8 mouse cellular contexts compared by ENCODE assay signal in genomic region chr4:101069154-101069971, GRCm38 (mm10). TPM values are rescaled to one million over a fixed set of nuclear protein-coding genes. Genes with fewer than 3 reads are reported as not detected.
DNase-seq lines count a peak whose midpoint lies in the region; ATAC-seq and TF ChIP-seq lines count a peak whose summit lies in the region.

No protein-coding gene starts in this region.

- peak overlapping the region; percentile 95 for H3K4me2 ChIP-seq in heart, embryonic 16.5 days (ENCODE audit: low read depth, low read length)
- peak overlapping the region; percentile 88 for H3K4me2 ChIP-seq in lung, embryonic 15.5 days

- ATAC-seq in heart, embryonic 16.5 days (replicated peaks; ENCODE audit: extremely low read depth, insufficient read depth, low FRiP score) = peak; percentile 46
- peak; percentile 73 for ATAC-seq in lung, embryonic 15.5 days (ENCODE audit: borderline replicate concordance, extremely low read depth, low FRiP score, low TSS enrichment)

- TF ChIP-seq CTCF in embryonic fibroblast, embryonic 13.5 days (IDR thresholded peaks at IDR 0.05; ENCODE audit: borderline replicate concordance, insufficient read depth, low read length) = no peak

- peak overlapping the region; percentile 47 for H3K4me3 ChIP-seq in embryonic fibroblast, embryonic 13.5 days (ENCODE audit: insufficient read depth, low read length)
- H3K4me3 ChIP-seq in heart, embryonic 16.5 days (ENCODE audit: low read length) = peak overlapping the region; percentile 72
- peak overlapping the region; percentile 79 for H3K4me3 ChIP-seq in lung, embryonic 15.5 days

- H3K36me3 ChIP-seq in heart, embryonic 16.5 days (ENCODE audit: control insufficient read depth, insufficient read depth) = no peaks in the 10 kb centered on the region
- H3K36me3 ChIP-seq in lung, embryonic 15.5 days = no peaks in the 10 kb centered on the region

- H3K27ac ChIP-seq in embryonic fibroblast, embryonic 13.5 days (ENCODE audit: insufficient read depth, low read length) = no peak overlapping the region
- no peak overlapping the region for H3K27ac ChIP-seq in heart, embryonic 16.5 days (ENCODE audit: low read length)
- H3K27ac ChIP-seq in lung, embryonic 15.5 days = peak overlapping the region; percentile 69

- no peaks in the 10 kb centered on the region for H3K4me1 ChIP-seq in embryonic fibroblast, embryonic 13.5 days (ENCODE audit: control insufficient read depth, insufficient read depth, low read length)
- 0 out of 2 replicates have a peak, but pooled peaks cover 5% of the 10 kb centered on the region for H3K4me1 ChIP-seq in heart, embryonic 16.5 days (ENCODE audit: control insufficient read depth, insufficient read depth, low read length)
- peaks cover 9% of the 10 kb centered on the region for H3K4me1 ChIP-seq in lung, embryonic 15.5 days

- peak overlapping the region; percentile 80 for H3K9ac ChIP-seq in heart, embryonic 16.5 days (ENCODE audit: low read length)
- peak overlapping the region; percentile 74 for H3K9ac ChIP-seq in lung, embryonic 15.5 days

- peaks cover 7% of the 10 kb centered on the region; the same call in 1 of the 2 replicates for H3K27me3 ChIP-seq in heart, embryonic 16.5 days (ENCODE audit: control insufficient read depth, insufficient read depth, low read length)
- no peaks in the 10 kb centered on the region for H3K27me3 ChIP-seq in lung, embryonic 15.5 days

- 1% methylated on average over 55 of the region's 55 CpGs for WGBS in heart, embryonic 16.5 days
- WGBS in lung, embryonic 15.5 days = under 1% methylated on average over 55 of the region's 55 CpGs

- peak; percentile 25 for DNase-seq in CD4-positive helper T cell, adult 2 months (ENCODE audit: low read depth, low spot score)
- DNase-seq in adrenal gland, postnatal 25 days = peak; percentile 31
- peak; percentile 50 for DNase-seq in kidney, postnatal 10 days
- peak; percentile 19 for DNase-seq in ovary, postnatal 14 days (ENCODE audit: low spot score)
- DNase-seq in urinary bladder, postnatal 10 days (ENCODE audit: low spot score) = peak; percentile 13

- no peak for TF ChIP-seq POLR2A in embryonic fibroblast, embryonic 13.5 days (IDR thresholded peaks at IDR 0.05; ENCODE audit: low read depth, low read length)

- H3K9me3 ChIP-seq in heart, embryonic 16.5 days (replicated peaks; ENCODE audit: control insufficient read depth, low read length) = no peaks in the 10 kb centered on the region
- no peaks in the 10 kb centered on the region for H3K9me3 ChIP-seq in lung, embryonic 15.5 days

RNA-seq across cellular contexts. Expression of gene Raver2, which starts 0.6 kb away (rescaled TPM):
- total RNA-seq in adrenal gland, postnatal 25 days (2021) = 3.7 and 4.6 TPM in 2 replicates
- polyA plus RNA-seq in embryonic fibroblast, embryonic 13.5 days (2011; ENCODE audit: insufficient read length, low read depth, missing spikeins) = 1.3 and 3.8 TPM in 2 replicates
- 4.2 and 4.7 TPM in 2 replicates for polyA plus RNA-seq in heart, embryonic 16.5 days (2015; fragmentation: Nextera tagmentation; extraction: Ambion mirVana)
- polyA plus RNA-seq in lung, embryonic 15.5 days (2015; fragmentation: Nextera tagmentation; extraction: Ambion mirVana) = 10.8 and 12.2 TPM in 2 replicates

RNA-seq across cellular contexts. Expression of gene Gm10577, which starts 48.9 kb away (rescaled TPM):
- not detected in 2 replicates for total RNA-seq in adrenal gland, postnatal 25 days (2021)
- polyA plus RNA-seq in embryonic fibroblast, embryonic 13.5 days (2011; ENCODE audit: insufficient read length, low read depth, missing spikeins) = not detected in 2 replicates
- polyA plus RNA-seq in heart, embryonic 16.5 days (2015; fragmentation: Nextera tagmentation; extraction: Ambion mirVana) = not detected in 2 replicates
- not detected in 2 replicates for polyA plus RNA-seq in lung, embryonic 15.5 days (2015; fragmentation: Nextera tagmentation; extraction: Ambion mirVana)
